Comparison of ENCODE assay signal across 16 mouse cellular contexts in the genomic region with DNA sequence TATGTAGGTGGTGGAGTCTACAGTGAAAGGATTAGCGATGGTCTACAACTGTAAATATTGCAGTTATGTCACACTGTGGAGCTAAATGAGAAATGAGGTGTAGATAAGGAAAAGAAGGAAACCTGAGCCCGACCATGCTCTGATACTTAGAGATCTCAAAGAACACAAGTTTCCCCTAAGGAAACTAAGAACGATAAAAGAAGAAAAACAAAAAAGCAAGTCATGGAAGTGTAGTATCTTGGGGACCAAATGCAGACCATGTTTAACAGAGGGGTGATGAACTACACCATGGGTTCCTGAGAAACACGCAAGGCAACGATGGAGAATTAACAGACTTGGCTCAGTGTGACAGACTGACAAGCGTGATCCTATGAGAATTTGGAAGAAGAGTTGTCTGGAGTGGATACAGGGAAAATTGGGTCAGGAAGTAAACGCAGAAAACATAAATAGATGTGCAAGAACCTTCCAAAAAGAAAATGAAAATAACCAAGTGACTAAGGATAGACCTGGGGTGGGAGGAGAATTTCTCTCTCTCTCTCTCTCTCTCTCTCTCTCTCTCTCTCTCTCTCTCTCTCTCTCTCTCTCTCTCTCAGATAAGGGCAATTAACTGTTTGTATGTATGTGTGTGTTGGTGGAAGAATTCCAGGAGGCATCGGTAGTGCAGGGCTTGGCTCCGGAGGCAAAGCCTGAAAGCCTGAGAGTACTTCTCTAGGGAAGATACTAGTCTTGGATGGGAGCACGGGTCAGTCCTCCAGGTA. TPM values are rescaled to one million over a fixed set of nuclear protein-coding genes. Genes with fewer than 3 reads are reported as not detected.
"Had no signal": no experiment of that assay in that cellular context is flagged by ENCODE, and none has a peak within 500 bp of the region (broad histone marks: within the 10 kb centered on the region; RNA-seq: fewer than 3 reads in every experiment).

No protein-coding gene starts in this region.

- H3K4me2 ChIP-seq: limb, embryonic 13.5 days; liver, embryonic 15.5 days; lung, embryonic 14.5 days; neural tube, embryonic 12.5 days had no signal

- DNase-seq: kidney, adult 8-10 months; kidney, postnatal 36 days; layer of hippocampus, adult 9-11 months; layer of hippocampus, postnatal 36 days; lung, embryonic 14.5 days; lung, postnatal 14 days; midbrain, embryonic 14.5 days; thymus, adult 18-20 months; thymus, postnatal 36 days had no signal

- H3K36me3 ChIP-seq: limb, embryonic 13.5 days; liver, embryonic 15.5 days; neural tube, embryonic 12.5 days had no signal

- H3K27ac ChIP-seq: kidney, postnatal 0 days; limb, embryonic 13.5 days; liver, embryonic 15.5 days; neural tube, embryonic 12.5 days; stomach, postnatal 0 days had no signal

- H3K9ac ChIP-seq: limb, embryonic 13.5 days; liver, embryonic 15.5 days; lung, embryonic 14.5 days; neural tube, embryonic 12.5 days had no signal

- H3K4me3 ChIP-seq: limb, embryonic 13.5 days; liver, embryonic 15.5 days; myocyte; neural tube, embryonic 12.5 days had no signal

- H3K27me3 ChIP-seq: limb, embryonic 13.5 days; liver, embryonic 15.5 days; neural tube, embryonic 12.5 days had no signal

- H3K9me3 ChIP-seq: limb, embryonic 13.5 days; liver, embryonic 15.5 days; neural tube, embryonic 12.5 days had no signal

- H3K4me1 ChIP-seq: limb, embryonic 13.5 days; liver, embryonic 15.5 days; neural tube, embryonic 12.5 days had no signal

- ATAC-seq: intestine, postnatal 0 days had no signal

RNA-seq across cellular contexts. Expression of a gene that starts 6.5 kb away (rescaled TPM):
- polyA plus RNA-seq: intestine, postnatal 0 days; myocyte had no signal
